Mouse (Mus musculus): ENCODE data around the gene Vstm2a. TPM values are rescaled to one million over a fixed set of nuclear protein-coding genes. Genes with fewer than 3 reads are reported as not detected.

Vstm2a gene
- 0.37 and 0.72 TPM in 2 replicates for polyA plus RNA-seq (2014; fragmentation: Nextera tagmentation; extraction: Ambion mirVana)

DNA sequence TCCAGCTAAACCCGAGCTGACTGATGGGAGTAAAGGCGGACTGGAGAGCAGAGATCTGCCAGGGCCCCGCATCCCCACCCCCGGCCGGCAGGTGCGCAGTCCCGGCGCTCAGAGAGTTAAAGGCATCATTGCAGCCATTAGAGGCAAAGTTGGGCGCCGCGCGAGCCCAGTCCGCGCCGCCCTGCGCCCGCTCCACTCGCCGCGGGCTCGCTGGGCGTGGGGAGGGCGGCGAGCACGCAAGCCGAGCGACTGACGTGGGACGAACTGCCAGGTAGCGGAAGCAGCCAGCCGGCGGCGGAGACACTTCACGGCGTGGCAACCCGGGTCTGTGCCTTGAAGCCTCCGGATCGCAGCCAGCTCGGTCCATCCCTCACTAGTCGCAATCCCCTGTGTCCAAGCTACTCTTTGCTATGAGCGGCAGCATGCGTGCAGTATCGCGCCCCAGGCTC is at the start of gene Vstm2a:
TSS of gene Vstm2a (plus strand) at position 252 of the 449 bp plus-strand sequence.
- H3K36me3 ChIP-seq (ENCODE audit: control insufficient read depth, insufficient read depth, low read length), result no peaks in the 10 kb centered on the region
- no peaks in the 10 kb centered on the region for H3K4me1 ChIP-seq (ENCODE audit: control insufficient read depth, insufficient read depth, low read length)
- H3K9ac ChIP-seq (ENCODE audit: low read length), result no peak within 1 kb of the TSS; the same call in 1 of the 2 replicates
- ATAC-seq (ENCODE audit: insufficient number of reproducible peaks, low FRiP score, low TSS enrichment, low read depth) (peak; percentile 49; the same call in 1 of the 2 replicates), DNase-seq (ENCODE audit: low spot score) (peak; percentile 56)
- H3K27ac ChIP-seq (replicated peaks; ENCODE audit: low read depth, low read length), result no peak within 1 kb of the TSS
- peaks cover 43% of the 10 kb centered on the region for H3K27me3 ChIP-seq (ENCODE audit: control insufficient read depth, insufficient read depth, low read length)
- no peaks in the 10 kb centered on the region for H3K9me3 ChIP-seq (ENCODE audit: control insufficient read depth, low read length)
- under 1% methylated on average over 42 of the region's 44 CpGs for WGBS
- peak within 1 kb of the TSS; percentile 46 for H3K4me3 ChIP-seq (ENCODE audit: low read depth, low read length)
- H3K4me2 ChIP-seq (ENCODE audit: low read depth, severe bottlenecking), result peak within 1 kb of the TSS; percentile 78

DNA sequence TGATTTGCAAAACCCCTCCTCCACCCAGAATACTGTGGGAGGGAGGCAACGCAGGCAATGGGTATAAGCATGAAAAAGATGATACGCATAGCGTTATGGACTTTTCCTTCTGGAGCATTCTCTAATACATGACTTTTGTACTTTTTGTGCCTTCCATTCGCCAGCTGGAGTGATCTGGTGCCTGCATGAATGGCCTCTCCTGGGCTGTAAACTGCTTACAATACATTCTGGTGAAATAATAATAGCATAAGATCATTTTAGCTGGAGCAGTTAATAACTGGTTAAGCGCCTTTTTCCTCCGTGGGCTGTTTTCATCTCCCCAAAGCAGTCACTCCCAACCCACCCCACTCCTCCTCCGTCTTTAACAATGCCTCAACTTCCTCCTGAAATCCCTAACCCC is 513 bp upstream of the Vstm2a start:
- peak overlapping the region; percentile 78 for H3K4me2 ChIP-seq (ENCODE audit: low read depth, severe bottlenecking)
- no peak overlapping the region for H3K27ac ChIP-seq (replicated peaks; ENCODE audit: low read depth, low read length)
- 35% methylated on average over 7 of the region's 7 CpGs for WGBS
- H3K9ac ChIP-seq (ENCODE audit: low read length), result no peak overlapping the region
- no peaks in the 10 kb centered on the region for H3K9me3 ChIP-seq (ENCODE audit: control insufficient read depth, low read length)
- ATAC-seq (ENCODE audit: insufficient number of reproducible peaks, low FRiP score, low TSS enrichment, low read depth), result no peak
- H3K36me3 ChIP-seq (ENCODE audit: control insufficient read depth, insufficient read depth, low read length), result no peaks in the 10 kb centered on the region
- peak overlapping the region; percentile 46 for H3K4me3 ChIP-seq (ENCODE audit: low read depth, low read length)
- peaks cover 43% of the 10 kb centered on the region for H3K27me3 ChIP-seq (ENCODE audit: control insufficient read depth, insufficient read depth, low read length)
- no peaks in the 10 kb centered on the region for H3K4me1 ChIP-seq (ENCODE audit: control insufficient read depth, insufficient read depth, low read length)
- DNase-seq (ENCODE audit: low spot score), result no peak

DNA sequence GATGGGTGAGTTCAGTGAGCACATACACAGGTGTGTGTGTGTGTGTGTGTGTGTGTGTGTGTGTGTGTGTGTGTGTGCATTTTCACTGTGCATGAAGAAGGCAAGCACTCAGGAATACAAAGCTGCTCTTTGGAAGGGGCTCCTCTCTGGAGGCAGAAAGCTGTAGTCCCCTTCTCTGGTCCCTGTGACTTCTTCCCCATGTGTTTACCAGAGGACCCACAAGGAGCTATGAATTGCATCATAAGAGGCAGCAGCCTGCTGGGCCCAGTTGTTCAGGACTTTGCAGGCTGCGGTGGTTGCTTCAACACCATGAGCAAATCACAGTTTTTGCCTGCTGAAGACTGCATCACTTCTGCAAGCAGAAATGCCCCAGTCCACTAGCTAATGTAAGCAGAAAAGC is 776 bp downstream of the Vstm2a start:
- Histone ChIP-seq H3K27me3 (ENCODE audit: control insufficient read depth, insufficient read depth, low read length) (peaks cover 43% of the 10 kb centered on the region), H3K36me3 (ENCODE audit: control insufficient read depth, insufficient read depth, low read length) (no peaks in the 10 kb centered on the region), H3K27ac (replicated peaks; ENCODE audit: low read depth, low read length) (no peak overlapping the region), H3K9me3 (ENCODE audit: control insufficient read depth, low read length) (no peaks in the 10 kb centered on the region), H3K4me2 (ENCODE audit: low read depth, severe bottlenecking) (no peak overlapping the region), H3K9ac (ENCODE audit: low read length) (no peak overlapping the region), H3K4me1 (ENCODE audit: control insufficient read depth, insufficient read depth, low read length) (no peaks in the 10 kb centered on the region), H3K4me3 (ENCODE audit: low read depth, low read length) (no peak overlapping the region)
- DNase-seq (ENCODE audit: low spot score), result no peak
- WGBS, result 35% methylated on average over 1 of the region's 1 CpGs
- ATAC-seq (ENCODE audit: insufficient number of reproducible peaks, low FRiP score, low TSS enrichment, low read depth), result no peak

DNA sequence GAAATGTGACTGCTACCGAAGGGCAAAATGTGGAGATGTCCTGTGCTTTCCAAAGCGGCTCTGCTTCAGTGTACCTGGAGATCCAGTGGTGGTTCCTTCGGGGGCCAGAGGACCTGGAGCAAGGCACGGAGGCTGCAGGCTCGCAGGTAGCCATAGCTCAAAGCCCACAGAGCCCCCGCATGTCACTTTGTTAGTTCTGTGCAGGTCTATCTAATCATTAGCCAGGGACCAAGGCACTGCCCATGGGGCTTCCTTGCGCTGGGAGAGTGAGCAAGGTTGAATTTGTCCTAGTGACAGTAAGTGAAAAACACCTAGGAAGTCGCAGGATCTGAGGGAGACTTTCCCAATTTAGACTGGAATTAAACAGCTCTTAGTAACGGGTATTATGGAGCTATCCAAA is 2.4 kb downstream of the Vstm2a start:
- Histone ChIP-seq H3K36me3 (ENCODE audit: control insufficient read depth, insufficient read depth, low read length) (no peaks in the 10 kb centered on the region), H3K9ac (ENCODE audit: low read length) (no peak overlapping the region), H3K27me3 (ENCODE audit: control insufficient read depth, insufficient read depth, low read length) (peaks cover 43% of the 10 kb centered on the region), H3K4me3 (ENCODE audit: low read depth, low read length) (no peak overlapping the region), H3K4me1 (ENCODE audit: control insufficient read depth, insufficient read depth, low read length) (no peaks in the 10 kb centered on the region), H3K9me3 (ENCODE audit: control insufficient read depth, low read length) (no peaks in the 10 kb centered on the region), H3K4me2 (ENCODE audit: low read depth, severe bottlenecking) (no peak overlapping the region), H3K27ac (replicated peaks; ENCODE audit: low read depth, low read length) (no peak overlapping the region)
- ATAC-seq (ENCODE audit: insufficient number of reproducible peaks, low FRiP score, low TSS enrichment, low read depth) (no peak), DNase-seq (ENCODE audit: low spot score) (peak; percentile 25)
- 18% methylated on average over 9 of the region's 9 CpGs for WGBS

DNA sequence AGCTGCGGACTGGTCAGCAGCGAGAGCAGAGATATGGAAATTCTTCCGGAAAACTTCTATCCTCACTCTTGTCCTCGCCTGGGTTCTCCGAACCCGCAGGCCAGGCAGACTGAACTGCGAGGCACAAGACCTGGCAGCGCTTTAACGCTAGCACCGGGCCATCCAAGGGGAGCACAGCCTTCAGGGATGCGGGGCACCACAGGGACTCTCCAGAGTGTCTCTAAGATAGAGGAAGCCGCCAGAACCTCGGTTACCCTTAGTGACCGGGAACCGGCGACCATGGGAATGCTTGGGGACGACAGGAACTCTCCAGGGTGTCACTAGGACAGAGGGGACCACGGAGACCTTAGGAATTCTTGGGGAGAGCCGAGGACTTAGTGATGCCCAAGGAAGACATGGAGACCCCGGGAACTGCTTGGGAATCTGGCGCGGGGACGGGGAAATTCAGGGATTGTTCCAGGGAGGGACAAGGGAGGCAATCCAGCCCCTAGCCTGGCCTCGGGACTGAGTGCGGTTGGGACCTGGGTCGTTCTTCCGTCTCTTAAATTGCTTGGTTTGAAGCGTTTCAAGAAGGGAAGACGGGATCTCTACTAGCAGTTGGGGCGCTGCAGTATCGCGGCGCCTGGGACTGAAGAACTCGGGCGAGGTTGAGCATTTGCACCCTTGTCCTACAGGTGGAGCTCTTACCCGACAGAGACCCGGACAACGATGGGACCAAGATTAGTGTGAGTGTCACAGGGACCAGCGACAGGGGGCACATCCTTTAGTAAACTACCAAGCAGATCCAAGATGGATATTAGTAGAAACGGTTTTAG is 3.4 kb downstream of the Vstm2a start:
- no peaks in the 10 kb centered on the region for H3K9me3 ChIP-seq (ENCODE audit: control insufficient read depth, low read length)
- H3K4me1 ChIP-seq (ENCODE audit: control insufficient read depth, insufficient read depth, low read length), result no peaks in the 10 kb centered on the region
- peak overlapping the region; percentile 24; the same call in 1 of the 2 replicates for H3K4me3 ChIP-seq (ENCODE audit: low read depth, low read length)
- DNase-seq (ENCODE audit: low spot score) (peak; percentile 75), ATAC-seq (ENCODE audit: insufficient number of reproducible peaks, low FRiP score, low TSS enrichment, low read depth) (peak; percentile 61; the same call in 1 of the 2 replicates)
- H3K4me2 ChIP-seq (ENCODE audit: low read depth, severe bottlenecking), result peak overlapping the region; percentile 58
- H3K27ac ChIP-seq (replicated peaks; ENCODE audit: low read depth, low read length), result no peak overlapping the region
- no peaks in the 10 kb centered on the region for H3K36me3 ChIP-seq (ENCODE audit: control insufficient read depth, insufficient read depth, low read length)
- no peak overlapping the region for H3K9ac ChIP-seq (ENCODE audit: low read length)
- peaks cover 43% of the 10 kb centered on the region for H3K27me3 ChIP-seq (ENCODE audit: control insufficient read depth, insufficient read depth, low read length)
- WGBS, result under 1% methylated on average over 40 of the region's 40 CpGs

DNA sequence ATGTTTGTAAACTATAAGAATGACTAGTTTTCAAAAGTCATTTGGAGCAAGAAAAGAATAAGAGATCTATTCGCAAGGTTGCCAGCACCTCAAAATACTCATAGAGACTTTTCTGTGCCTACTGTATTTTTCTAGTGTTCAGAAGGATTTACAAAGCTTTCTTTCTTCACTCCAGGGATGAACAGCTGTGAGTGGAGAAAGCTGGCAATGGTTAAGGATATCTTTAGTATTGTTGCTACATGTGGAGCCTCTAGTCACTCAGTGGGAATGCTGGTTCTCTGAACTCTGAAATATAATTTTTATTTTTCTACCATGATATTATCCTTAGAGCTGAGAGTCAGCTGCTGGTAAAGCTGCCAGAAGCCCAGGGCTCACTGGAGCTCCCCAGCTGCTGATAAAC is 10.9 kb downstream of the Vstm2a start:
- Histone ChIP-seq H3K9me3 (ENCODE audit: control insufficient read depth, low read length) (no peaks in the 10 kb centered on the region), H3K4me2 (ENCODE audit: low read depth, severe bottlenecking) (no peak overlapping the region), H3K4me3 (ENCODE audit: low read depth, low read length) (no peak overlapping the region), H3K27ac (replicated peaks; ENCODE audit: low read depth, low read length) (no peak overlapping the region), H3K9ac (ENCODE audit: low read length) (no peak overlapping the region), H3K4me1 (ENCODE audit: control insufficient read depth, insufficient read depth, low read length) (no peaks in the 10 kb centered on the region), H3K27me3 (ENCODE audit: control insufficient read depth, insufficient read depth, low read length) (no peaks in the 10 kb centered on the region), H3K36me3 (ENCODE audit: control insufficient read depth, insufficient read depth, low read length) (no peaks in the 10 kb centered on the region)
- no peak for DNase-seq (ENCODE audit: low spot score)
- ATAC-seq (ENCODE audit: insufficient number of reproducible peaks, low FRiP score, low TSS enrichment, low read depth), result no peak
- 92% methylated on average over 1 of the region's 1 CpGs for WGBS

- H3K9ac ChIP-seq (ENCODE audit: low read length), result no peak overlapping the region
- DNase-seq (ENCODE audit: low spot score) (no peak), ATAC-seq (ENCODE audit: insufficient number of reproducible peaks, low FRiP score, low TSS enrichment, low read depth) (no peak)
- H3K27ac ChIP-seq (replicated peaks; ENCODE audit: low read depth, low read length), result no peak overlapping the region
- no peaks in the 10 kb centered on the region for H3K4me1 ChIP-seq (ENCODE audit: control insufficient read depth, insufficient read depth, low read length)
- WGBS, result 86% methylated on average over 1 of the region's 1 CpGs
- no peaks in the 10 kb centered on the region for H3K36me3 ChIP-seq (ENCODE audit: control insufficient read depth, insufficient read depth, low read length)
- H3K4me3 ChIP-seq (ENCODE audit: low read depth, low read length), result no peak overlapping the region
- H3K4me2 ChIP-seq (ENCODE audit: low read depth, severe bottlenecking), result no peak overlapping the region
- H3K9me3 ChIP-seq (ENCODE audit: control insufficient read depth, low read length), result no peaks in the 10 kb centered on the region
- no peaks in the 10 kb centered on the region for H3K27me3 ChIP-seq (ENCODE audit: control insufficient read depth, insufficient read depth, low read length)
Observed at GRCm38 (mm10) chr11:16290381-16290780, 32.9 kb downstream of the Vstm2a start.

GRCm38 (mm10) chr11:16292960-16293359 is 35.4 kb downstream of the Vstm2a start:
- Histone ChIP-seq H3K27ac (replicated peaks; ENCODE audit: low read depth, low read length) (no peak overlapping the region), H3K4me2 (ENCODE audit: low read depth, severe bottlenecking) (no peak overlapping the region), H3K4me3 (ENCODE audit: low read depth, low read length) (no peak overlapping the region), H3K27me3 (ENCODE audit: control insufficient read depth, insufficient read depth, low read length) (no peaks in the 10 kb centered on the region), H3K9ac (ENCODE audit: low read length) (no peak overlapping the region), H3K9me3 (ENCODE audit: control insufficient read depth, low read length) (no peaks in the 10 kb centered on the region), H3K4me1 (ENCODE audit: control insufficient read depth, insufficient read depth, low read length) (no peaks in the 10 kb centered on the region), H3K36me3 (ENCODE audit: control insufficient read depth, insufficient read depth, low read length) (no peaks in the 10 kb centered on the region)
- DNase-seq (ENCODE audit: low spot score) (no peak), ATAC-seq (ENCODE audit: insufficient number of reproducible peaks, low FRiP score, low TSS enrichment, low read depth) (no peak)
- 83% methylated on average over 4 of the region's 4 CpGs for WGBS
